Mouse (Mus musculus): ENCODE data around the gene Mat2a.

DNA sequence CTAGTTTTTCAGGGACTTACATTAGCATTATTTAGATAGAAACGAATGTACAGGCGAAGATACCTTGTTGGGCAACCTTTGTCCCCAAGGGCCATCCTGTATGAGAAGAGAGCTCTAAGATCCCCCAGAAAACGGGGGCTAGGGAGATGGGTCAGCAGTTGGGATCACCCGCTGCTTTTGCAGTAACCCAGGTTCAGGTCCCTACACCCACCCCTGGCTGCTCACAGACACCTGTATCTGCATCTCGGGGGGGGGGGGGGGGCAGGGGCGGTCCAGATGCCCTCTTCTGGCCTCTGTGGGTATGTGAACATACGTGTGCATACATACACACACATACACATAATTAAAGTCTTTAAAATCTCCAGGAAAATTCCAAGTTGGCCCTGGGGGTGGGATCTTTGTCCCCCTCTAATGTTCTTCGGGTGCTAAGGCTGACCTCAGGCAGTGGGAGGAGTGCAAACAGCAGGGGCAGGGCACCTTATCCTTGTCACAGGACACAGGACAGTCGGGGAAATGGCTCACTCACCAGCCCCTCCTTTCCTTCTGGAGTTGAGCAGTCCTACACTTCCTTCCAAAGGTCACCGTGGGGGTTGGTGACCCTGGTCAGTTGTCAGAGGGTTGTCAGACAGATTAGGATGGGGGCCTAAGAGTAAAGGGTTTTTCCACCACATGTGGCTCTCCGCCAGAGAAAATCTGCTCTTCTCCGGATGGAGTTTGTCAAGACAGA is 48.4 kb downstream of the Mat2a start:
- TF ChIP-seq USF2 (IDR thresholded peaks at IDR 0.05; ENCODE audit: borderline replicate concordance in 1 of 2, insufficient read depth in 1 of 2, low read depth in 1 of 2, low read length in 2 of 2): no peak
- TF ChIP-seq POLR2A (IDR thresholded peaks at IDR 0.05; ENCODE audit: control insufficient read depth in 1 of 2, insufficient read depth in 1 of 2, low read depth in 1 of 2, low read length in 2 of 2, poor library complexity in 1 of 2): peak; percentile 18 to 66
- TF ChIP-seq CHD2 (IDR thresholded peaks at IDR 0.05; ENCODE audit: low read length): no peak
- TF ChIP-seq ETS1 (IDR thresholded peaks at IDR 0.05; ENCODE audit: low read depth, low read length): no peak
- no peak for TF ChIP-seq USF1 (IDR thresholded peaks at IDR 0.05; ENCODE audit: low read depth, low read length)
- TF ChIP-seq KAT2A (conservative IDR thresholded peaks at IDR 0.05; ENCODE audit: low read depth, low read length): no peak

Measured in MEL (cell line).